Mouse (Mus musculus) mouse trophoblast stem cell (cell line): Measurements from ENCODE around the gene She.

Source experiments
- in situ Hi-C, 2 experiments: fragments of 300-500 bp; cut with MseI, MboI; formaldehyde crosslinking; loops; 2 replicates in 1 of 2; 3 replicates in 1 of 2; pipeline ENCODE4 v1.15.1; 2025

Gene She

GRCm38 (mm10) chr3:89882556-89883181, 51.5 kb downstream of the She start:
- in situ Hi-C loops: no loop called here

- in situ Hi-C loops: no loop called here
Observed at GRCm38 (mm10) chr3:89883582-89884041, 52.4 kb downstream of the She start.

GRCm38 (mm10) chr3:89885766-89886165, 54.6 kb downstream of the She start:
- in situ Hi-C loops: no loop called here

GRCm38 (mm10) chr3:89887582-89888230, 56.5 kb downstream of the She start:
- in situ Hi-C loops: no loop called here

- in situ Hi-C loops: no loop called here
Observed at GRCm38 (mm10) chr3:89889841-89890430, 58.8 kb downstream of the She start.

- in situ Hi-C loops: no loop called here
Observed at GRCm38 (mm10) chr3:89891696-89892095, 60.5 kb downstream of the She start.

GRCm38 (mm10) chr3:89892517-89893106, 61.4 kb downstream of the She start:
- in situ Hi-C loops: no loop called here

GRCm38 (mm10) chr3:89896571-89896970, 65.4 kb downstream of the She start:
- in situ Hi-C loops: no loop called here

GRCm38 (mm10) chr3:89897204-89897796, 66.1 kb downstream of the She start:
- in situ Hi-C loops: no loop called here

- in situ Hi-C loops: no loop called here
Observed at GRCm38 (mm10) chr3:89898011-89898410, 66.8 kb downstream of the She start.

GRCm38 (mm10) chr3:89898870-89899510, 67.8 kb downstream of the She start:
- in situ Hi-C loops: no loop called here

- in situ Hi-C loops: no loop called here
Observed at GRCm38 (mm10) chr3:89899511-89899908, 68.3 kb downstream of the She start.

- in situ Hi-C loops: no loop called here
Observed at GRCm38 (mm10) chr3:89907846-89908245, 76.7 kb downstream of the She start.
